Mouse (Mus musculus) forebrain, embryonic 12.5 days (tissue): ENCODE results near the gene Rps6kb2. TPM values are rescaled to one million over a fixed set of nuclear protein-coding genes. Genes with fewer than 3 reads are reported as not detected.

Experiments
- polyA plus RNA-seq: library from polyadenylated mRNA; unstranded; fragments of >200 nt; fragmentation: Nextera tagmentation; extraction: Ambion mirVana; gene quantifications from 2 replicates; pipeline ENCODE4 v1.2.1, GENCODE M21; 2016

The Rps6kb2 gene
- polyA plus RNA-seq, 1 experiment from 2014 or later = 59.5 TPM

Other genes starting within 250 kb of the Rps6kb2 start
- gene Aldh3b1, start 233.5 kb downstream of the Rps6kb2 start, polyA plus RNA-seq = 0.64 and 0.69 TPM in 2 replicates
- 4.8 TPM in 2 replicates for gene Unc93b1, start 228.2 kb downstream of the Rps6kb2 start, polyA plus RNA-seq
- not detected in 2 replicates for gene Aldh3b3, start 204.7 kb downstream of the Rps6kb2 start, polyA plus RNA-seq
- 0.26 and 0.70 TPM in 2 replicates for gene Aldh3b2, start 191.0 kb downstream of the Rps6kb2 start, polyA plus RNA-seq
- 0.58 and 1.4 TPM in 2 replicates for gene Acy3, start 176.8 kb downstream of the Rps6kb2 start, polyA plus RNA-seq
- gene Tbx10, start 170.6 kb downstream of the Rps6kb2 start, polyA plus RNA-seq = not detected in 2 replicates
- 19.3 and 20.8 TPM in 2 replicates for gene Nudt8, start 162.8 kb downstream of the Rps6kb2 start, polyA plus RNA-seq
- 4.1 and 4.3 TPM in 2 replicates for gene Gm49405, start 162.7 kb downstream of the Rps6kb2 start, polyA plus RNA-seq
- 6.3 TPM in 2 replicates for gene Doc2g, start 160.0 kb downstream of the Rps6kb2 start, polyA plus RNA-seq
- gene Ndufv1, start 150.5 kb downstream of the Rps6kb2 start, polyA plus RNA-seq = 186 and 204 TPM in 2 replicates
- gene Gstp1, start 125.4 kb downstream of the Rps6kb2 start, polyA plus RNA-seq = 321 and 346 TPM in 2 replicates
- 1.6 and 5.5 TPM in 2 replicates for gene Gstp2, start 117.3 kb downstream of the Rps6kb2 start, polyA plus RNA-seq
- gene Gstp3, start 103.8 kb downstream of the Rps6kb2 start, polyA plus RNA-seq = not detected in 2 replicates
- gene Cabp2, start 81.8 kb downstream of the Rps6kb2 start, polyA plus RNA-seq = not detected in 2 replicates
- 70.4 and 73.9 TPM in 2 replicates for gene Cdk2ap2, start 66.2 kb downstream of the Rps6kb2 start, polyA plus RNA-seq
- 21.5 and 22.9 TPM in 2 replicates for gene Pitpnm1, start 63.4 kb downstream of the Rps6kb2 start, polyA plus RNA-seq
- gene Aip, start 37.5 kb downstream of the Rps6kb2 start, polyA plus RNA-seq = 56.4 and 60.7 TPM in 2 replicates
- not detected in 2 replicates for gene Gpr152, start 23.6 kb downstream of the Rps6kb2 start, polyA plus RNA-seq
- 0.09 TPM in 2 replicates for gene Cabp4, start 19.3 kb downstream of the Rps6kb2 start, polyA plus RNA-seq
- 125 and 135 TPM in 2 replicates for gene Coro1b, start 14.7 kb downstream of the Rps6kb2 start, polyA plus RNA-seq
- gene Ptprcap, start 9.8 kb downstream of the Rps6kb2 start, polyA plus RNA-seq = 0.51 and 0.74 TPM in 2 replicates
- gene Carns1, start 12.1 kb upstream of the Rps6kb2 start, polyA plus RNA-seq = 3.2 TPM in 2 replicates
- gene Tbc1d10c, start 27.9 kb upstream of the Rps6kb2 start, polyA plus RNA-seq = 0.31 and 0.86 TPM in 2 replicates
- gene Ppp1ca, start 28.7 kb upstream of the Rps6kb2 start, polyA plus RNA-seq = 689 and 709 TPM in 2 replicates
- 38.8 and 42.2 TPM in 2 replicates for gene Rad9a, start 38.3 kb upstream of the Rps6kb2 start, polyA plus RNA-seq
- gene Clcf1, start 50.9 kb upstream of the Rps6kb2 start, polyA plus RNA-seq = 0.85 and 1.2 TPM in 2 replicates
- gene AC109138.7, start 51.0 kb upstream of the Rps6kb2 start, polyA plus RNA-seq = not detected in 2 replicates
- gene Pold4, start 68.5 kb upstream of the Rps6kb2 start, polyA plus RNA-seq = 11.7 and 13.1 TPM in 2 replicates
- gene Ssh3, start 105.8 kb upstream of the Rps6kb2 start, polyA plus RNA-seq = 5.6 and 6.1 TPM in 2 replicates
- 12.6 and 14.2 TPM in 2 replicates for gene Ankrd13d, start 119.8 kb upstream of the Rps6kb2 start, polyA plus RNA-seq
- gene Grk2, start 142.9 kb upstream of the Rps6kb2 start, polyA plus RNA-seq = 18.7 and 19.0 TPM in 2 replicates
- 57.2 and 61.0 TPM in 2 replicates for gene Kdm2a, start 234.9 kb upstream of the Rps6kb2 start, polyA plus RNA-seq